Mouse (Mus musculus): Measurements from ENCODE around the gene Kcnab1. TPM values are rescaled to one million over a fixed set of nuclear protein-coding genes. Genes with fewer than 3 reads are reported as not detected.

Gene Kcnab1
- polyA plus RNA-seq, 1 experiment, result not detected

GRCm38 (mm10) chr3:65302559-65302958 is 193.4 kb downstream of the Kcnab1 start:
- no peak overlapping the region for H3K9ac ChIP-seq (ENCODE audit: low read depth, poor library complexity, severe bottlenecking)
- H3K9me3 ChIP-seq (replicated peaks; ENCODE audit: control insufficient read depth, insufficient read depth, low read length, poor library complexity, severe bottlenecking), result 0 out of 2 replicates have a peak, but pooled peaks cover 5% of the 10 kb centered on the region
- H3K4me1 ChIP-seq (ENCODE audit: control insufficient read depth, insufficient read depth, low read length), result no peaks in the 10 kb centered on the region

DNA sequence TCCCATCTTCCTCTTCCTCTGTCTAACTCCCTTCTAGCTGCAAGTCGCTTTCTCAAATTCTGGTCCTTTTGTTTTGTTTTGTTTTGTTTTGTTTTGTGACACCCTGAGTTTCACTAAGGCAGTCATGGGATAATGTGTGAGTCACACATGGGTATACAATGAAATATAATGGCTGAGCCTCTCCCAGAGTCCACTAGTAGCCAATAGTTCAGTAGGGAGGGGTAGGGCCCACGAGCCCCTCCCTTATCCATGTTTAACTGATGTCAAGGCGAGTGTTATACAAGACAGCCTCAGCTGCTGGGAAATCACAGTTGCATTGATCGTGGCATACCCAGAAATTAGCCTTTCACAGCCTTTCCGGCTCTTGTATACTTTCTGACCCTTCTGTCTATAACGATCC is 206.7 kb downstream of the Kcnab1 start:
- no peak overlapping the region for H3K4me3 ChIP-seq (ENCODE audit: low read depth, low read length)
- no peaks in the 10 kb centered on the region for H3K9me3 ChIP-seq (replicated peaks; ENCODE audit: control insufficient read depth, insufficient read depth, low read length, poor library complexity, severe bottlenecking)
- H3K36me3 ChIP-seq (ENCODE audit: control insufficient read depth, insufficient read depth, low read length, poor library complexity, severe bottlenecking), result no peaks in the 10 kb centered on the region
- no peak overlapping the region for H3K9ac ChIP-seq (ENCODE audit: low read depth, poor library complexity, severe bottlenecking)
- H3K4me1 ChIP-seq (ENCODE audit: control insufficient read depth, insufficient read depth, low read length), result no peaks in the 10 kb centered on the region
- H3K27me3 ChIP-seq (ENCODE audit: control insufficient read depth, insufficient read depth, low read length, poor library complexity, severe bottlenecking), result no peaks in the 10 kb centered on the region
- no peak overlapping the region for H3K27ac ChIP-seq (ENCODE audit: insufficient read depth, low read length)
- TF ChIP-seq POLR2A (IDR thresholded peaks at IDR 0.05; ENCODE audit: insufficient read depth, low read length), result no peak
- no peak for TF ChIP-seq EP300 (IDR thresholded peaks at IDR 0.05; ENCODE audit: insufficient read depth, low read depth, low read length)
- no peak for TF ChIP-seq CTCF (IDR thresholded peaks at IDR 0.05; ENCODE audit: low read depth, low read length)

More at GRCm38 (mm10) chr3:65302559-65302958, 193.4 kb downstream of the Kcnab1 start:
- no peak for TF ChIP-seq POLR2A (IDR thresholded peaks at IDR 0.05; ENCODE audit: insufficient read depth, low read length)
- no peak for TF ChIP-seq EP300 (IDR thresholded peaks at IDR 0.05; ENCODE audit: insufficient read depth, low read depth, low read length)
- TF ChIP-seq CTCF (IDR thresholded peaks at IDR 0.05; ENCODE audit: low read depth, low read length), result no peak
- Histone ChIP-seq H3K36me3 (ENCODE audit: control insufficient read depth, insufficient read depth, low read length, poor library complexity, severe bottlenecking) (no peaks in the 10 kb centered on the region), H3K4me3 (ENCODE audit: low read depth, low read length) (no peak overlapping the region), H3K27ac (ENCODE audit: insufficient read depth, low read length) (no peak overlapping the region), H3K27me3 (ENCODE audit: control insufficient read depth, insufficient read depth, low read length, poor library complexity, severe bottlenecking) (no peaks in the 10 kb centered on the region)

DNA sequence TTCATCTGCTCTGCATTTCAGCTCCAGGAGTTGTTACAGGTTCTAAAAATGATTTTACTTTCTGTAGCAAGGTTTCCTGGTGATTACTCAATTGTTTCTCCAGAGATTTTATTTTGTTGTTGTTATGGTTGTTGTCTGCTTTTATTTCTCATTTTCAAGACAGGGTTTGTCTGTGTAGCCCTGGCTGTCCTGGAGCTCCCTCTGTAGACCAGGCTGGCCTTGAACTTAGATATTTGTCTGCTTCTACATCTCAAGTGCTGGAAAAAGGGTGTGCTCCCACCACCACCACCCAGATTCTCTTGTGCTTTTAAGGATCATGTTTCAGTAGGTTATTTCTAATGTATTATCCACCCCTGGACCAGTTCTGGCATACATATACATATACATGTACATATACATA is 207.6 kb downstream of the Kcnab1 start:
- H3K9ac ChIP-seq (ENCODE audit: low read depth, poor library complexity, severe bottlenecking), result no peak overlapping the region
- no peaks in the 10 kb centered on the region for H3K27me3 ChIP-seq (ENCODE audit: control insufficient read depth, insufficient read depth, low read length, poor library complexity, severe bottlenecking)
- no peak overlapping the region for H3K27ac ChIP-seq (ENCODE audit: insufficient read depth, low read length)
- H3K4me1 ChIP-seq (ENCODE audit: control insufficient read depth, insufficient read depth, low read length), result no peaks in the 10 kb centered on the region
- TF ChIP-seq CTCF (IDR thresholded peaks at IDR 0.05; ENCODE audit: low read depth, low read length), result no peak
- no peak for TF ChIP-seq POLR2A (IDR thresholded peaks at IDR 0.05; ENCODE audit: insufficient read depth, low read length)
- no peak for TF ChIP-seq EP300 (IDR thresholded peaks at IDR 0.05; ENCODE audit: insufficient read depth, low read depth, low read length)
- H3K36me3 ChIP-seq (ENCODE audit: control insufficient read depth, insufficient read depth, low read length, poor library complexity, severe bottlenecking), result no peaks in the 10 kb centered on the region
- H3K4me3 ChIP-seq (ENCODE audit: low read depth, low read length), result no peak overlapping the region
- H3K9me3 ChIP-seq (replicated peaks; ENCODE audit: control insufficient read depth, insufficient read depth, low read length, poor library complexity, severe bottlenecking), result no peaks in the 10 kb centered on the region

DNA sequence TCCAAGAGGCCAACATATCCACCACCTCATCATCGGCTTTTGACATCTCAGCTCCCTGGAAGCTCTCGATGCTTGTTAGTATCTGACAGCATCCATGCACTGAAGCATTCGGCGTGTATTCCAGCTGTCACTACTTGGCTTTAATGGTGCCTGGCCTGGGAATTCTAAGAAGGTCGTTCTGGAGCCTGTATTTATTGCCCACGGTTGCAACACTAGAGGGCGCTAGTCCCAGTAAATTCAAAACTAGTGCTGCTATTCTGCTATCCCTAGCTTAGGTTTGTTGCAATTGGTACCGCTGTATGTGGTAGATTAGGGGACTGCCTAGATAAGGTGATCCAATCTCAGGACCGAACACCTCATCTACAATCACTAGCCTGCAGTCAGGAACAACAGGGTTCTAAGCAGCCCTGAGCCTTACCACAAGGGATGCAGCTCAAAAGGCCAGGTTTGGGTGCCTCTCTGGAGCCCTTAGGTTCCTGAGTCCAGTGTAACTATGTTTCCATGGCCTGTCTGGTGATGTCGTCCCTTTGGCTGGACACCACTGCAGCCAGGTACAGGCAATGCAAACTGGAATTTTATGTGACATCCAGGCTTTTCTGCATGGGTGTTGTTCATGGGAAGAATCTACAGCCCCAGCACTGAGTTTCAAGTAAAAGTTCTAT is 208.8 kb downstream of the Kcnab1 start:
- TF ChIP-seq CTCF (IDR thresholded peaks at IDR 0.05; ENCODE audit: low read depth, low read length) (peak; percentile 30), POLR2A (IDR thresholded peaks at IDR 0.05; ENCODE audit: insufficient read depth, low read length) (no peak)
- Histone ChIP-seq H3K4me1 (ENCODE audit: control insufficient read depth, insufficient read depth, low read length) (no peaks in the 10 kb centered on the region), H3K9me3 (replicated peaks; ENCODE audit: control insufficient read depth, insufficient read depth, low read length, poor library complexity, severe bottlenecking) (no peaks in the 10 kb centered on the region), H3K36me3 (ENCODE audit: control insufficient read depth, insufficient read depth, low read length, poor library complexity, severe bottlenecking) (no peaks in the 10 kb centered on the region), H3K27me3 (ENCODE audit: control insufficient read depth, insufficient read depth, low read length, poor library complexity, severe bottlenecking) (no peaks in the 10 kb centered on the region), H3K9ac (ENCODE audit: low read depth, poor library complexity, severe bottlenecking) (no peak overlapping the region), H3K27ac (ENCODE audit: insufficient read depth, low read length) (no peak overlapping the region), H3K4me3 (ENCODE audit: low read depth, low read length) (no peak overlapping the region)

DNA sequence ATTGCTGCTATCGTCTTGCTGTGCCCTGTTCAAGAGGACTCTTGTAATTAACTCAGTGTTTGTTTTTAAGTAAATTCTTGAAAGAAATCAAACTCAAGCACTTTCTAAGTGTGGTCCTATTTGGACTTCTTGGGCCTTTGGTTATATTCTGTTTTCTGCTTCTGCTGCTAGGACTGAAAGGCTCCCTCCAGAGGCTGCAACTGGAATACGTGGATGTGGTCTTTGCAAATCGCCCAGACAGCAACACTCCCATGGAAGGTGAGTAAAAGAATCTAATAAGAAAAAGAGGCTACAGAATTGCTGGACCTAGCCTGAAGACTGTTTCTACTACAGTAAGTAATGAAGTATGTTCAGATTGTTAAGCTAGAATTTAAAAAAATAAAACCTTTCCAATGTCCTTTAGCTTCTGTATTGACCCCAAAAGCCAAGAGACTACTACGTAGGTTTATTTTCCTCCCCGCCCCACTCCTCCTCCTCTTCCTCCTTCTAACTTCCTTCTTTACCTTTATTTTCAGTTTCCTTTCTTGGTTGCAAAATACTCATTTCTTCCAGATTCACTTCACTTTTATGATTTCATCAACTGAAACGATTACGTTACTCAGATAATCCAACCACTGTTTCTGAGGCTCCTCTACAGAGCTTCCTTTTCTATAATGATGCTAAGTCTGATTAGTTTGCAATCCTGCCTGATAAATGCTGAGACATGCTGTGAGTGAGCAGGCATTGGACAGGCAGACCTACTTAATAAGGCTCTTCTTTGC is 210.2 kb downstream of the Kcnab1 start:
- H3K27ac ChIP-seq (ENCODE audit: insufficient read depth, low read length), result no peak overlapping the region
- H3K27me3 ChIP-seq (ENCODE audit: control insufficient read depth, insufficient read depth, low read length, poor library complexity, severe bottlenecking), result no peaks in the 10 kb centered on the region
- TF ChIP-seq EP300 (IDR thresholded peaks at IDR 0.05; ENCODE audit: insufficient read depth, low read depth, low read length), result no peak
- TF ChIP-seq CTCF (IDR thresholded peaks at IDR 0.05; ENCODE audit: low read depth, low read length), result peak; percentile 24
- no peak for TF ChIP-seq POLR2A (IDR thresholded peaks at IDR 0.05; ENCODE audit: insufficient read depth, low read length)
- H3K9me3 ChIP-seq (replicated peaks; ENCODE audit: control insufficient read depth, insufficient read depth, low read length, poor library complexity, severe bottlenecking), result no peaks in the 10 kb centered on the region
- no peaks in the 10 kb centered on the region for H3K36me3 ChIP-seq (ENCODE audit: control insufficient read depth, insufficient read depth, low read length, poor library complexity, severe bottlenecking)
- no peak overlapping the region for H3K9ac ChIP-seq (ENCODE audit: low read depth, poor library complexity, severe bottlenecking)
- H3K4me3 ChIP-seq (ENCODE audit: low read depth, low read length), result no peak overlapping the region
- no peaks in the 10 kb centered on the region for H3K4me1 ChIP-seq (ENCODE audit: control insufficient read depth, insufficient read depth, low read length)

GRCm38 (mm10) chr3:65320990-65321389 is 211.8 kb downstream of the Kcnab1 start:
- H3K9ac ChIP-seq (ENCODE audit: low read depth, poor library complexity, severe bottlenecking), result no peak overlapping the region
- H3K9me3 ChIP-seq (replicated peaks; ENCODE audit: control insufficient read depth, insufficient read depth, low read length, poor library complexity, severe bottlenecking), result no peaks in the 10 kb centered on the region
- TF ChIP-seq CTCF (IDR thresholded peaks at IDR 0.05; ENCODE audit: low read depth, low read length), result no peak
- TF ChIP-seq EP300 (IDR thresholded peaks at IDR 0.05; ENCODE audit: insufficient read depth, low read depth, low read length), result no peak
- no peak for TF ChIP-seq POLR2A (IDR thresholded peaks at IDR 0.05; ENCODE audit: insufficient read depth, low read length)
- no peaks in the 10 kb centered on the region for H3K27me3 ChIP-seq (ENCODE audit: control insufficient read depth, insufficient read depth, low read length, poor library complexity, severe bottlenecking)
- H3K4me1 ChIP-seq (ENCODE audit: control insufficient read depth, insufficient read depth, low read length), result no peaks in the 10 kb centered on the region
- no peak overlapping the region for H3K4me3 ChIP-seq (ENCODE audit: low read depth, low read length)
- no peak overlapping the region for H3K27ac ChIP-seq (ENCODE audit: insufficient read depth, low read length)
- H3K36me3 ChIP-seq (ENCODE audit: control insufficient read depth, insufficient read depth, low read length, poor library complexity, severe bottlenecking), result no peaks in the 10 kb centered on the region
